Mouse (Mus musculus): ENCODE data around the gene Pcdh8.

DNA sequence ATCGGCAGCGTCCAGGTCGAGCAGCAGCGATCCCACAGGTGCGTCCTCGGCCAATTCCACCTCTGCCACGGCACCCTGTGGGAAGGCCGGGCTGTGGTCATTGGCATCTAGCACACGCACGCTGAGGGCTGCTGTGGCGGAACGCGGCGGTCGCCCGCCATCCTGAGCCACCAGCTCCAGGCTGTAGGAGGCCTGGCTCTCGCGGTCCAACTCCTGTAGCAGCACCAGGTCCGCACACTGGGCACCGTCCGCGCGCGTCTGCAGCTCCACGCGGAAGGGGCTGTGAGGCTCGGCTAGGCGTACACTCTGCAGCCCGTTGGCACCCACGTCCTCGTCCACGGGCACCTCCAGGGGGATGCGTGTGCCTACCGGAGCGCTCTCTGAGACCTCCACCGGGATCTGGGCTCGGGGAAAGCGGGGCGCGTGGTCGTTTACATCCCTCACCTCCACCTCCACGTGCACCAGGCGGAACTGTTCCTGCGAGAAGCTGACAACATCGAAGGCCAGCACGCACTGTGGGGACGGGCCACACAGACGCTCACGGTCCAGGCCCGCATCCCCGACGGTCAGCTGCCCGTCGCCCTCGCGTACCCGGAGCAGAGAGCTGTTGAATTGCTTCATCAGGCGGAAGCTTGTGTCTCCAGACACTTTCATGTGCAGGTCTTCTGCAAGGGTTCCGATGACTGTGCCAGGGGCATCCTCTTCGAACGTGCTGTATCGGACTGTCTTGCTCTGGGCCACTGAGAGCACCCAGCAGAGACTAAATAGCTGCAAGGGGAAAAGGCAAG is 612 bp downstream of the Pcdh8 start:
- TF ChIP-seq CTCF (IDR thresholded peaks at IDR 0.05) (no peak), POLR2A (IDR thresholded peaks at IDR 0.05; ENCODE audit: insufficient read depth, low read depth, low read length) (no peak)

All from heart, adult 2 months (tissue).